Mouse (Mus musculus) midbrain, embryonic 13.5 days (tissue): ENCODE results near the gene Plekhj1. TPM values are rescaled to one million over a fixed set of nuclear protein-coding genes. Genes with fewer than 3 reads are reported as not detected.

ENCODE experiments used
- ATAC-seq: fragments of 200-750 bp; cut with Nextera tagmentation; 2 replicates; pipeline ENCODE4 v1.8.0; 2017; ENCODE audit warnings: mild to moderate bottlenecking, moderate TSS enrichment, moderate library complexity
- H3K27ac ChIP-seq: fragments of 300-500 bp; sonication (generic); 2 replicates; pipeline ENCODE4 v1.5.1; 2015; ENCODE audit warnings: inconsistent platforms, mild to moderate bottlenecking, moderate library complexity
- H3K27me3 ChIP-seq: fragments of 300-500 bp; sonication (generic); 2 replicates; pipeline ENCODE4 v1.6.1; 2015; ENCODE audit warnings: mild to moderate bottlenecking, inconsistent platforms
- H3K36me3 ChIP-seq: fragments of 300-500 bp; sonication (generic); 2 replicates; pipeline ENCODE4 v1.6.1; 2015; ENCODE audit warnings: mild to moderate bottlenecking, inconsistent platforms
- H3K4me1 ChIP-seq: fragments of 300-500 bp; sonication (generic); replicated peaks from 2 replicates; pipeline ENCODE4 v1.6.1; 2015; ENCODE audit warnings: inconsistent platforms
- H3K4me2 ChIP-seq: fragments of 300-500 bp; sonication (generic); replicated peaks from 2 replicates; pipeline ENCODE4 v1.6.1; 2015; ENCODE audit warnings: moderate library complexity, mild to moderate bottlenecking, inconsistent platforms
- H3K4me3 ChIP-seq: fragments of 300-500 bp; sonication (generic); replicated peaks from 2 replicates; pipeline ENCODE4 v1.5.1; 2015; ENCODE audit warnings: mild to moderate bottlenecking, inconsistent platforms
- H3K9ac ChIP-seq: fragments of 300-500 bp; sonication (generic); replicated peaks from 2 replicates; pipeline ENCODE4 v1.6.1; 2015; ENCODE audit warnings: mild to moderate bottlenecking, inconsistent platforms
- H3K9me3 ChIP-seq: fragments of 300-500 bp; sonication (generic); 2 replicates; pipeline ENCODE4 v1.6.1; 2016; ENCODE audit warnings: mild to moderate bottlenecking, inconsistent platforms
- WGBS: fragments of 180-500 bp; shearing (Covaris S2); methylation state at CpG from one replicate; pipeline ENCODE4 v1.1.7; 2015; 5-methylcytosine and 5-hydroxymethylcytosine counted together
- polyA plus RNA-seq: library from polyadenylated mRNA; unstranded; fragments of >200 nt; fragmentation: Nextera tagmentation; extraction: Ambion mirVana; gene quantifications from 2 replicates; pipeline ENCODE4 v1.2.1, GENCODE M21; 2015

Gene Plekhj1
- polyA plus RNA-seq, 1 experiment from 2014 or later: 150 TPM

- H3K9ac ChIP-seq: peak overlapping the region; percentile 96
- peak overlapping the region; percentile 99 for H3K4me2 ChIP-seq
- peak overlapping the region; percentile 95 for H3K27ac ChIP-seq
- peak overlapping the region; percentile 95 for H3K4me3 ChIP-seq
- 3% methylated on average over 18 of the region's 18 CpGs for WGBS
- no peak for ATAC-seq
- peaks cover 59% of the 10 kb centered on the region for H3K36me3 ChIP-seq
- H3K27me3 ChIP-seq: no peaks in the 10 kb centered on the region
- H3K4me1 ChIP-seq: peaks cover 37% of the 10 kb centered on the region
- H3K9me3 ChIP-seq: no peaks in the 10 kb centered on the region
Measured at GRCm38 (mm10) chr10:80799070-80799566, 692 bp upstream of the Plekhj1 start.

GRCm38 (mm10) chr10:80797186-80798149 is 958 bp downstream of the Plekhj1 start:
- Histone ChIP-seq H3K4me3 (peak overlapping the region; percentile 95), H3K27ac (peak overlapping the region; percentile 95), H3K36me3 (peaks cover 59% of the 10 kb centered on the region), H3K4me2 (peak overlapping the region; percentile 99), H3K9me3 (no peaks in the 10 kb centered on the region), H3K9ac (peak overlapping the region; percentile 96), H3K27me3 (no peaks in the 10 kb centered on the region), H3K4me1 (peaks cover 37% of the 10 kb centered on the region)
- 4% methylated on average over 59 of the region's 59 CpGs for WGBS
- ATAC-seq: peak; percentile 74

GRCm38 (mm10) chr10:80796307-80796848 is 2.0 kb downstream of the Plekhj1 start:
- peak overlapping the region; percentile 99 for H3K4me2 ChIP-seq
- no peaks in the 10 kb centered on the region for H3K9me3 ChIP-seq
- peaks cover 37% of the 10 kb centered on the region for H3K4me1 ChIP-seq
- no peak for ATAC-seq
- no peak overlapping the region for H3K27ac ChIP-seq
- peak overlapping the region; percentile 95 for H3K4me3 ChIP-seq
- WGBS: 86% methylated on average over 9 of the region's 9 CpGs
- peaks cover 59% of the 10 kb centered on the region for H3K36me3 ChIP-seq
- H3K9ac ChIP-seq: peak overlapping the region; percentile 96; the same call in 1 of the 2 replicates
- H3K27me3 ChIP-seq: no peaks in the 10 kb centered on the region

- H3K4me1 ChIP-seq: peaks cover 27% of the 10 kb centered on the region
- no peak overlapping the region for H3K9ac ChIP-seq
- peaks cover 69% of the 10 kb centered on the region for H3K36me3 ChIP-seq
- no peak overlapping the region for H3K4me2 ChIP-seq
- H3K4me3 ChIP-seq: no peak overlapping the region
- no peak for ATAC-seq
- H3K27ac ChIP-seq: no peak overlapping the region
- H3K9me3 ChIP-seq: no peaks in the 10 kb centered on the region
- WGBS: 94% methylated on average over 8 of the region's 8 CpGs
- no peaks in the 10 kb centered on the region for H3K27me3 ChIP-seq
Measured at GRCm38 (mm10) chr10:80794750-80795149, 3.7 kb downstream of the Plekhj1 start.

GRCm38 (mm10) chr10:80793803-80794202 is 4.6 kb downstream of the Plekhj1 start:
- Histone ChIP-seq H3K4me1 (peaks cover 20% of the 10 kb centered on the region), H3K36me3 (peaks cover 78% of the 10 kb centered on the region), H3K27ac (no peak overlapping the region), H3K4me2 (no peak overlapping the region), H3K9ac (no peak overlapping the region), H3K27me3 (no peaks in the 10 kb centered on the region), H3K4me3 (no peak overlapping the region), H3K9me3 (no peaks in the 10 kb centered on the region)
- ATAC-seq: no peak
- WGBS: 85% methylated on average over 4 of the region's 4 CpGs

- H3K36me3 ChIP-seq: peaks cover 84% of the 10 kb centered on the region
- H3K4me2 ChIP-seq: no peak overlapping the region
- no peaks in the 10 kb centered on the region for H3K27me3 ChIP-seq
- no peak overlapping the region for H3K27ac ChIP-seq
- no peak overlapping the region for H3K4me3 ChIP-seq
- no peak for ATAC-seq
- H3K4me1 ChIP-seq: peaks cover 20% of the 10 kb centered on the region
- WGBS: 90% methylated on average over 13 of the region's 13 CpGs
- H3K9me3 ChIP-seq: no peaks in the 10 kb centered on the region
- H3K9ac ChIP-seq: 0 out of 2 replicates have a peak overlapping the region, but pooled peaks have one; percentile 10
Measured at GRCm38 (mm10) chr10:80793033-80793784, 5.2 kb downstream of the Plekhj1 start.

- 0 out of 2 replicates have a peak overlapping the region, but pooled peaks have one; percentile 10 for H3K9ac ChIP-seq
- H3K36me3 ChIP-seq: peaks cover 92% of the 10 kb centered on the region
- ATAC-seq: no peak
- peaks cover 19% of the 10 kb centered on the region for H3K4me1 ChIP-seq
- H3K9me3 ChIP-seq: no peaks in the 10 kb centered on the region
- H3K27ac ChIP-seq: no peak overlapping the region
- no peaks in the 10 kb centered on the region for H3K27me3 ChIP-seq
- H3K4me3 ChIP-seq: no peak overlapping the region
- 81% methylated on average over 41 of the region's 41 CpGs for WGBS
- H3K4me2 ChIP-seq: no peak overlapping the region
Measured at GRCm38 (mm10) chr10:80792175-80793032, 6.0 kb downstream of the Plekhj1 start.

- H3K36me3 ChIP-seq: peaks cover 98% of the 10 kb centered on the region
- no peak for ATAC-seq
- no peak overlapping the region for H3K9ac ChIP-seq
- H3K27ac ChIP-seq: no peak overlapping the region
- no peak overlapping the region for H3K4me2 ChIP-seq
- no peaks in the 10 kb centered on the region for H3K27me3 ChIP-seq
- H3K4me3 ChIP-seq: no peak overlapping the region
- H3K4me1 ChIP-seq: peaks cover 11% of the 10 kb centered on the region
- WGBS: 86% methylated on average over 33 of the region's 33 CpGs
- no peaks in the 10 kb centered on the region for H3K9me3 ChIP-seq
Measured at GRCm38 (mm10) chr10:80791476-80792174, 6.8 kb downstream of the Plekhj1 start.

GRCm38 (mm10) chr10:80790761-80791404 is 7.5 kb downstream of the Plekhj1 start:
- H3K27ac ChIP-seq: no peak overlapping the region
- 94% methylated on average over 19 of the region's 19 CpGs for WGBS

GRCm38 (mm10) chr10:80787517-80787916 is 10.9 kb downstream of the Plekhj1 start:
- H3K4me3 ChIP-seq: no peak overlapping the region
- no peak overlapping the region for H3K4me2 ChIP-seq
- H3K27ac ChIP-seq: no peak overlapping the region
- no peaks in the 10 kb centered on the region for H3K27me3 ChIP-seq
- H3K36me3 ChIP-seq: peaks cover 99% of the 10 kb centered on the region
- WGBS: 83% methylated on average over 2 of the region's 2 CpGs
- no peak for ATAC-seq
- H3K4me1 ChIP-seq: no peaks in the 10 kb centered on the region
- H3K9ac ChIP-seq: no peak overlapping the region
- no peaks in the 10 kb centered on the region for H3K9me3 ChIP-seq

More at GRCm38 (mm10) chr10:80790761-80791404, 7.5 kb downstream of the Plekhj1 start:
- Histone ChIP-seq H3K36me3 (peaks cover 98% of the 10 kb centered on the region), H3K4me3 (no peak overlapping the region), H3K4me2 (no peak overlapping the region), H3K9me3 (no peaks in the 10 kb centered on the region), H3K4me1 (peaks cover 5% of the 10 kb centered on the region), H3K27me3 (no peaks in the 10 kb centered on the region), H3K9ac (no peak overlapping the region)
- ATAC-seq: no peak
